Mouse (Mus musculus) neural tube, embryonic 12.5 days (tissue): ENCODE results near the gene Glipr2. TPM values are rescaled to one million over a fixed set of nuclear protein-coding genes. Genes with fewer than 3 reads are reported as not detected.

Source experiments
- ATAC-seq: fragments of 200-750 bp; cut with Nextera tagmentation; 2 replicates; pipeline ENCODE4 v1.8.0; 2017; ENCODE audit warnings: low read depth, mild to moderate bottlenecking, moderate TSS enrichment, moderate library complexity; ENCODE audit not compliant: low FRiP score
- H3K27ac ChIP-seq: fragments of 300-500 bp; sonication (generic); 2 replicates; pipeline ENCODE4 v1.5.1; 2016
- H3K27me3 ChIP-seq: fragments of 300-500 bp; sonication (generic); replicated peaks from 2 replicates; pipeline ENCODE4 v1.6.1; 2016; ENCODE audit warnings: mild to moderate bottlenecking
- H3K36me3 ChIP-seq: fragments of 300-500 bp; sonication (generic); 2 replicates; pipeline ENCODE4 v1.6.1; 2016; ENCODE audit warnings: mild to moderate bottlenecking
- H3K4me1 ChIP-seq: fragments of 300-500 bp; sonication (generic); 2 replicates; pipeline ENCODE4 v1.6.1; 2016
- H3K4me2 ChIP-seq: fragments of 300-500 bp; sonication (generic); replicated peaks from 2 replicates; pipeline ENCODE4 v1.6.1; 2016; ENCODE audit warnings: mild to moderate bottlenecking
- H3K4me3 ChIP-seq: fragments of 300-500 bp; sonication (generic); 2 replicates; pipeline ENCODE4 v1.5.1; 2016
- H3K9ac ChIP-seq: fragments of 300-500 bp; sonication (generic); 2 replicates; pipeline ENCODE4 v1.6.1; 2016; ENCODE audit warnings: mild to moderate bottlenecking
- H3K9me3 ChIP-seq: fragments of 300-500 bp; sonication (generic); 2 replicates; pipeline ENCODE4 v1.6.1; 2016; ENCODE audit warnings: mild to moderate bottlenecking
- WGBS: fragments of 180-500 bp; shearing (Covaris S2); methylation state at CpG from one replicate; pipeline ENCODE4 v1.1.7; 2016; 5-methylcytosine and 5-hydroxymethylcytosine counted together
- polyA plus RNA-seq: library from polyadenylated mRNA; unstranded; fragments of >200 nt; fragmentation: Nextera tagmentation; extraction: Ambion mirVana; gene quantifications from 2 replicates; pipeline ENCODE4 v1.2.1, GENCODE M21; 2016

The Glipr2 gene
- 91.0 and 95.7 TPM in 2 replicates for polyA plus RNA-seq

DNA sequence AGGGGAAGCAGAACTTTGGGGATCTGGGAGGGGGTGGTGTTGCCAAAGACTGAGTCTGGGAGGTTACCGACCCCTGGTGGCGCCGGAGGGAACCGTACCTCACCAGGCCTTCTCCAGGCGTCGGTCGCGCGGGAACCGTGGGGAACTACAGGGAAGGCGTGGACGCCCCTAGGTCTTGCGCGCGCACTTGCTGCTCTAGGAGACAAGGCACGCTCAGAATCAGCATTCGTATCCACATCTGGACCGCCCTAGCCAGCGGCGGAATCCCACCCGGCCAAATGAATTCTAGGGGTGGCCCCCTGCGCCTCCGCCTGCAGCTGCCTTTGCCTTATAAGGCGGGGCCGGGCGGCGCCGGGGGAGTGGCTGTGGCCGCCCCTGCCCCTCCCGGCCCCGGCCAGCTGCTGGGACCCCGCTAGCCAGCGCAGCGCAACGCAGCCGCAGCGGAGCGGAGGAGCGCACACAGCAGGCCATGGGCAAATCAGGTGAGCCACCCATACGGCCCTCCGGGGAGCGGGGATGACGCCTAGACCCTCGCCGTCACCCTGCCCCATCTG lies at the start of gene Glipr2:
Gene Glipr2, plus strand, starts transcription at position 110 of the 554 bp plus-strand sequence.
- Histone ChIP-seq H3K4me2 (peak within 1 kb of the TSS; percentile 92), H3K36me3 (no peaks in the 10 kb centered on the region), H3K9me3 (no peaks in the 10 kb centered on the region), H3K4me1 (peaks cover 14% of the 10 kb centered on the region), H3K27ac (peak within 1 kb of the TSS; percentile 75), H3K9ac (peak within 1 kb of the TSS; percentile 83), H3K27me3 (no peaks in the 10 kb centered on the region; the same call in 1 of the 2 replicates), H3K4me3 (peak within 1 kb of the TSS; percentile 76)
- ATAC-seq, result peak; percentile 86
- under 1% methylated on average over 45 of the region's 45 CpGs for WGBS

DNA sequence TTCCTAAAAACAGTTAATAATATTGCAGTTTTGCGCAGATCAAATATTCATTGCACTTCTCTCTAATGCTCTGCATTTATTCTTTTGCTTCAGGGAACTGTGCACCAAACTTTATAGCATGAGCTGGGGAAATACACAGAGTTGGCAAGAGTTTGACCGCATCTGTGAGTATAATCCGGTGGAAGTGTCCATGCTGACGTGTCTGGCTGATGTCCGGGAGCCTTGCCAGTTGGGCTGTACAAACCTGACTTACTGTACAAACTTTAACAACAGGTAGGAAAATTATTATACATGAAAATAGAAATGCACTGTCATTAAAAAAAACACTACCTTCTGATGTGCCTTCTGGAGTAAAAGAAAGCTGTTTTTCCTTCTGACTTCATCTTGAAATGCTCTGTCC lies 39.0 kb upstream of the Glipr2 start:
- Histone ChIP-seq H3K4me1 (no peaks in the 10 kb centered on the region), H3K4me3 (no peak overlapping the region), H3K27me3 (no peaks in the 10 kb centered on the region), H3K4me2 (no peak overlapping the region), H3K9ac (no peak overlapping the region), H3K36me3 (peaks cover 47% of the 10 kb centered on the region), H3K27ac (no peak overlapping the region), H3K9me3 (no peaks in the 10 kb centered on the region)
- WGBS, result 96% methylated on average over 5 of the region's 5 CpGs
- no peak for ATAC-seq

DNA sequence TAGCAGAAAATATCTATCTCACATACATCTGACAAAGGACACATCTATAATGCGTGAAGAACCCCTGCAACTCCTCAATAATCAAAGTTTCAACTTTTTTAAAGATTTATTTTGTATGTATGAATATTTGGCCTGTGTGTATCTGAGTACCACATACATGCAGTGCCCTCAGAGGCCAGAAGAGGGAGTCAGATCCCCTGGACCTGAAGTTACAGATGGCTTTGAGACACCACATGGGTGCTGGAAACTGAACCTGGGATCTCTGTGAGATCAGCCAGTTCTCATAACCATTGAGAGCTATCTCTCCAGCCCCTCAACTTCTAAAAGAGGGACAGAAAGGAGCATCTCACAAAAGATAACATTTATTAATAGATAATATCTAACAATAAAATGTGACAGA lies 36.6 kb upstream of the Glipr2 start:
- WGBS, result 87% methylated on average over 1 of the region's 1 CpGs
- H3K9me3 ChIP-seq, result no peaks in the 10 kb centered on the region
- H3K4me2 ChIP-seq, result no peak overlapping the region
- no peak for ATAC-seq
- no peak overlapping the region for H3K4me3 ChIP-seq
- no peak overlapping the region for H3K9ac ChIP-seq
- H3K27ac ChIP-seq, result no peak overlapping the region
- H3K27me3 ChIP-seq, result no peaks in the 10 kb centered on the region
- H3K4me1 ChIP-seq, result no peaks in the 10 kb centered on the region
- H3K36me3 ChIP-seq, result peaks cover 57% of the 10 kb centered on the region

DNA sequence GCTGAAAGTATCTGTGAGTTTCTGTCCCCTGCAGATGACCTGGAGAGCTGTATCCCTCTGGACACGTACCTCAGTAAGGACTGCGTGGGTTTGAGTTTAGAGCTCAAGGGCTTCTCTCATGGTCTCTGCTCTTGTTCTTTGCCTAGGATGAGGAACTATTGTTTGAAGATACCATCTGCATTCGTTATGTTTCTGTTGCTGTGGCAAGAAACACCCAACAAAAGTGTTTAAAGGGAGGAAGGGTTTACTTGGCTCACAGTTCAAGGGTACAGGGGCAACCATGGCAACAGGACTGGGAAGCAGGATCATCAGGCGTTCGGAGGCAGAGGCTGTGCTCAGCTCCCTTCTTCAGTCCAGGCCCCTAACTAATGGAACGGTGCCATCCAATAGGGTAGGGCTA lies 32.1 kb upstream of the Glipr2 start:
- no peak for ATAC-seq
- H3K4me1 ChIP-seq, result no peaks in the 10 kb centered on the region
- no peak overlapping the region for H3K27ac ChIP-seq
- no peaks in the 10 kb centered on the region for H3K27me3 ChIP-seq
- H3K4me2 ChIP-seq, result no peak overlapping the region
- H3K36me3 ChIP-seq, result peaks cover 70% of the 10 kb centered on the region
- WGBS, result 85% methylated on average over 6 of the region's 6 CpGs
- no peak overlapping the region for H3K9ac ChIP-seq
- no peaks in the 10 kb centered on the region for H3K9me3 ChIP-seq
- no peak overlapping the region for H3K4me3 ChIP-seq

DNA sequence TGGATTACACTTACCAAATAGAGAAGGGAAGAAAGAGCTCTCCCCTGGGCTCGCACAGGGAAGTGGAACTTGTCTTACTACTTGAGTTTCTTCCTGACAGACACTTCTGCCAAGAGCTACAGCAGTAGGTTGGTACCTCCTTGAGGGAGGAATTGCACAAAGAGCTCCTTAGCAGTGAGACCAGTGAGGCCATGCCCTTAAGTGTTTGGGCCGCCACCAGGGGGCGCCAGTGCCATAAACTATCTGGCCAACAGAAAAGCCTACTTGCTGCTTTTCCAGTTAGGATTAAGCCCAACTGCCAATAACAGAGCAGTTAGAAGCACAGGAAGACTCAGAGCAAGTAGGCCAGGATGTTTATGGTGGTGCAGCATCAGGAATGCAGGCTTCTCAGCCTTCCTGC lies 31.4 kb upstream of the Glipr2 start:
- Histone ChIP-seq H3K27me3 (no peaks in the 10 kb centered on the region), H3K36me3 (peaks cover 70% of the 10 kb centered on the region)
- ATAC-seq, result no peak

DNA sequence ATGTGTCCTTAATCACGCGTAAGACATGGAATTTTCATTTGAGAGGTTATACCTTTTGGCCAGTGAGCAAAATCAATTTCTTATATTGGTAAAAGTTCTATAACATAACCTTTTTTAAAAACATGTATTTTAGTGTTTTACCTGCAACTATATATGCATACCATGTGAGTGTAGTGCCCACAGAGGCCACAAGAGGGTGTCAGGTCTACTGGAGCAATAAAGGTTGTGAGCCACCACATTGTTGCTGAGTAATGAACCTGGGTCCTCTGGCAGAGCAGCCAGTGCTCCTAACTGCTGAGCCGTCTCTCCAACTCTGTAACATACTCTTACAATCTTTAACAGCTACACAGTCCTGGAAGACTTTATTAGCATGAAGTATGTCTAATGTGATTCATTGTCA lies 29.4 kb upstream of the Glipr2 start:
- Histone ChIP-seq H3K27me3 (no peaks in the 10 kb centered on the region), H3K9ac (no peak overlapping the region), H3K36me3 (peaks cover 82% of the 10 kb centered on the region), H3K4me3 (no peak overlapping the region), H3K9me3 (no peaks in the 10 kb centered on the region), H3K27ac (no peak overlapping the region), H3K4me2 (no peak overlapping the region), H3K4me1 (no peaks in the 10 kb centered on the region)
- 95% methylated on average over 3 of the region's 3 CpGs for WGBS
- no peak for ATAC-seq

More for the DNA sequence above, 31.4 kb upstream of the Glipr2 start:
- Histone ChIP-seq H3K4me1 (no peaks in the 10 kb centered on the region), H3K9ac (no peak overlapping the region), H3K27ac (no peak overlapping the region), H3K4me3 (no peak overlapping the region), H3K4me2 (no peak overlapping the region), H3K9me3 (no peaks in the 10 kb centered on the region)
- WGBS, result 11% methylated on average over 3 of the region's 3 CpGs

DNA sequence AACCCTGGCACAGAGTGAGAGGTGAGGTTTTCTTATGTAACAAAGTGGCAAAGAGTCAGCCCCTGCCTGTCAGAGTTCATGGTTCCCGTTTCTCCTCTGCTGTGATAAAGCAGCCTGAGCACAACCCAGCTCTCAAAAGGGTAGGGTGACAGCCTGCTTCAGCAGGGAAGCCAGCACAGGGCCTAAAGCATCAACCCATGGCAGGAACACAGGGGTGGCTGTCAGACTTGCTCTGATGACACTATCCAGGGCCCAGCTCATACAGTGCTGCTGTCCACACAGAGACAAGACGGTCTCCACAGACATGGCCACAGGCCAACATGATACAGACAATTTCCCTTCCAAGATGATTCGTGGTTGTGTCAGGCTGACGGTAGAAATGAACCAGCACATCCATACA lies 25.3 kb upstream of the Glipr2 start:
- Histone ChIP-seq H3K9me3 (no peaks in the 10 kb centered on the region), H3K27me3 (no peaks in the 10 kb centered on the region), H3K36me3 (peaks cover 78% of the 10 kb centered on the region), H3K4me2 (no peak overlapping the region), H3K27ac (no peak overlapping the region), H3K4me1 (no peaks in the 10 kb centered on the region), H3K9ac (no peak overlapping the region), H3K4me3 (no peak overlapping the region)
- 90% methylated on average over 4 of the region's 4 CpGs for WGBS
- no peak for ATAC-seq

DNA sequence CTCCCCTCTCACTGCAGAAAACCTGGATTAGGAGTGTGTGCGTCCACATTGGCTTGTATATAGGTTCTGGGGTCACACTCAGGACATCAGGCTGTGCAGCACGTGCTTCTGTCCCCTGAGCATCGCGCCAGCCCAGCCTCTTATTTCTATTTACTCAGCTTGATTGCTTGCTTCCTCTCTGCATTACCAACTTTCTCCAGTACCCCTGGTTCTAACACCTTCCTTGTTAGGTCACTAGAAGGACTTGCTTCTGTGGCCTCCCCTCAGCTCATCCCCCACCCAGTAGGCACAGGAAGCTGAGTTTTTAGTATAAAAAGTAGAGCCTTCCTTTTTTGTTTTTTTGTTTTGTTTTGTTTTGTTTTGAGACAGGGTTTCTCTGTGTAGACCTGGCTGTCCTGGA lies 21.0 kb upstream of the Glipr2 start:
- no peak for ATAC-seq
- H3K9ac ChIP-seq, result no peak overlapping the region
- no peaks in the 10 kb centered on the region for H3K27me3 ChIP-seq
- WGBS, result 91% methylated on average over 4 of the region's 4 CpGs
- no peak overlapping the region for H3K27ac ChIP-seq
- no peaks in the 10 kb centered on the region for H3K9me3 ChIP-seq
- no peak overlapping the region for H3K4me3 ChIP-seq
- H3K4me1 ChIP-seq, result no peaks in the 10 kb centered on the region
- H3K36me3 ChIP-seq, result peaks cover 72% of the 10 kb centered on the region
- H3K4me2 ChIP-seq, result no peak overlapping the region

DNA sequence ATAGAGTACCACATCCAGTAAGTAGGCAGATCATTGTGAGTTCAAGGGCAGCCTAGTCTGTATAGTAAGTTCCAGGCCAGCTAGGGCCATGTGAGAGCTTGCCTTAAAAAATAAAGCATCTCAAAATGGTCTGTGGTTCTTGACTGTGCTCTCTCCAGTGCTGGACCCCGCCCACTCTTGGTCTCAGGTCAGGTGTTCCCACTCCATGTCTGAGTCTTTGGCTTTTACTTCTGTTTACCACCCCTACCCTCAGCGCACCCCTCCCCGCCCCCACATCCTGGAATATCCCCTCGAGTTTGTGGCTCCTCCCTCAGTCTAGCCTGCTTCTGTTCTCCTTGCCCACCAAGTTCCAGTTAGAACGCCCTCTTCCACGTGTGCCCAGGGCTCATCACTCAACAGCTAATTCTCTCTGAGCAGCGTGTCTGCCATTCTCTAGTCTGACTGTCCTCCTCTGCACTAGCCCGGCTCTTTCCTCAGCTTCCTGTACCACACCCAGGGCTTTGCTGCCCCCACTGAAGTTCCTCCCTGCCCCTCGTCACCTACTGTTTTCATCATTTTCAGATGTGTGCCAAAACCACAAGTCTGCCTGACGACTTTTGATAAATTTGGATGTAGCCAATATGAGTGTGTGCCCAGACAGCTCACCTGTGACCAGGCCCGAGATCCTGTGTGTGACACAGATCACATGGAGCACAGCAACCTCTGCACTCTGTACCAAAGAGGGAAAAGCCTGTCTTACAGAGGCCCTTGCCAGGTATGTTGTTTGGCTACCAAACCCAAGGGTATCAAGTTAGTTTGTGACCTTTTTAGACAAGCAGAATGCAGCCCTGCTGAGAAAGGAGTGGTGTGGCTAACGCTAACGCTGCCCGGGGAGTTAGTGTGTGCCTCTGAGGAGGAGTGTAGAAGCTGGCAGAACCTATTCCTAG lies 20.2 kb upstream of the Glipr2 start:
- Histone ChIP-seq H3K9me3 (no peaks in the 10 kb centered on the region), H3K36me3 (peaks cover 69% of the 10 kb centered on the region), H3K4me3 (no peak overlapping the region), H3K9ac (no peak overlapping the region), H3K27me3 (no peaks in the 10 kb centered on the region), H3K4me1 (no peaks in the 10 kb centered on the region), H3K4me2 (no peak overlapping the region), H3K27ac (no peak overlapping the region)
- ATAC-seq, result no peak
- WGBS, result 84% methylated on average over 14 of the region's 14 CpGs

DNA sequence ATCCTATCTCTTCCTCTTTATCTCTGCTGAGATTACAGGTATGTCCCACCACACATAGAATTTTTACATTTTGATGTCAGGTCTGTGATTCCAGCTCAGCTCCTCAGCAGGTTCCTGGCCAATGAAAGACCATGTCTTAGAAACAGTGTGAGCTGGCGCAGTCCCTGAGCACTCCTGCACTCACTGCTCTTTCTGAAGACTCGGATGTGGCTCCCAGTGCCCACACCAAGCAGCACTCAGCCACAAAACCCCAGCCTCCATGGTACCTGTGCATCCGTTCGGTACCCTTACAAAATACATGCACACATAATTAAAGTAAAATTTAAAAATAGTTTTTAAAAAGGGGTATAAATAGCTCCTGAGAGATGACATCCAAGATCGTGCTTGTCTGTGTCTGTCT lies 15.9 kb upstream of the Glipr2 start:
- Histone ChIP-seq H3K9ac (no peak overlapping the region), H3K4me1 (no peaks in the 10 kb centered on the region), H3K27me3 (no peaks in the 10 kb centered on the region), H3K9me3 (no peaks in the 10 kb centered on the region), H3K4me2 (no peak overlapping the region), H3K36me3 (peaks cover 74% of the 10 kb centered on the region), H3K4me3 (no peak overlapping the region), H3K27ac (no peak overlapping the region)
- ATAC-seq, result no peak
- WGBS, result 96% methylated on average over 5 of the region's 5 CpGs

DNA sequence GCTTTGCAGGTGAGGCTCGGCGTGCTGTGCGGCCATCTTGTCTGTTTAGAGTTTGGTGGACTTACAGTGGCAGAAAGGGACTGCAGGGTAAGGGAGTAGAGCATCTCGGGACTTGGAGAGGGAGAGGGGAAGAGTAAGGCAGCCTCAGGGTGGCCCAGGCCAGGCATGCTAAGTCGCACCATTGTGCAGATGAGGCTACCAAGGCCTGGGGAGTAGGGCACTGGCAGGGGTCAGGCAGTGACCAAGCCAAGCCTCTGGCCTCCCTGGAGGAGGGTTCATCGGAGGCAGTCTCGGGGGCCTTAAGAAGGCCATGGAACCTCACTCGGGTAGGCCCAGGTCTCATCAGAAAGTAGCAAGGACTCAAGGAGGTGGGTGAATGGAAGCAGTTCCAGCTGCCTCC lies 14.8 kb upstream of the Glipr2 start:
- no peak for ATAC-seq
- H3K4me3 ChIP-seq, result no peak overlapping the region
- peaks cover 65% of the 10 kb centered on the region for H3K36me3 ChIP-seq
- H3K9me3 ChIP-seq, result no peaks in the 10 kb centered on the region
- no peak overlapping the region for H3K4me2 ChIP-seq
- no peaks in the 10 kb centered on the region for H3K4me1 ChIP-seq
- no peak overlapping the region for H3K27ac ChIP-seq
- no peaks in the 10 kb centered on the region for H3K27me3 ChIP-seq
- H3K9ac ChIP-seq, result no peak overlapping the region
- 93% methylated on average over 8 of the region's 8 CpGs for WGBS

DNA sequence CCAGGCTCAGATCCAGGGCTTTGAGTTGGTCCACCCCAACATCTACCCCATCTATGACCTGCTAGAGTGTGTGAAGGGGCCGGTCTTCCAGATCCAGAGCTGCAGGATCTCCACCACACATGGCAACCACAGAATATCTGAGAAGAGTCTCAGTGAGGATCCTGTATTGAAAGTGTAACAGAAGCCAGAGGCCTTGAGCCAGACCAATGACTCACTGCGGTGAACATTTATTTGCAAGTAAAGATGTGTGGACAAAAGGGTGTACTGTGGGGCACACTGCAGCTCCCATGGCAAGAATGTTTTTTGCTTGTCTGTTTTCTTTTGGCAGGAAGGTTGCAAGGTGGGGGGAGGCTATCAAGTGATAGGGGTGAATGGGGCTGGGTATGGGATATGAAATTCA lies 9.6 kb upstream of the Glipr2 start:
- no peak overlapping the region for H3K9ac ChIP-seq
- H3K4me3 ChIP-seq, result no peak overlapping the region
- H3K4me1 ChIP-seq, result no peaks in the 10 kb centered on the region
- H3K27ac ChIP-seq, result no peak overlapping the region
- H3K36me3 ChIP-seq, result peaks cover 24% of the 10 kb centered on the region
- no peak for ATAC-seq
- 100% methylated on average over 2 of the region's 2 CpGs for WGBS
- H3K9me3 ChIP-seq, result no peaks in the 10 kb centered on the region
- H3K4me2 ChIP-seq, result no peak overlapping the region
- H3K27me3 ChIP-seq, result no peaks in the 10 kb centered on the region
